Mouse (Mus musculus): ENCODE measurements around the gene Prss48. TPM values are rescaled to one million over a fixed set of nuclear protein-coding genes. Genes with fewer than 3 reads are reported as not detected.

Gene Prss48
- polyA plus RNA-seq, 1 experiment from 2014 or later, result not detected

GRCm38 (mm10) chr3:85970742-85971598 lies 31.3 kb downstream of the Prss48 start, which contains the start of gene Sh3d19:
Sh3d19 (plus strand) TSS chr3:85971109.
- WGBS (ENCODE audit: insufficient replicate concordance), result under 1% methylated on average over 49 of the region's 73 CpGs
- H3K27me3 ChIP-seq (replicated peaks), result peaks cover 10% of the 10 kb centered on the region

GRCm38 (mm10) chr3:85969040-85969439 lies 33.3 kb downstream of the Prss48 start:
- Histone ChIP-seq H3K4me1 (peaks cover 30% of the 10 kb centered on the region), H3K27ac (no peak overlapping the region), H3K27me3 (replicated peaks) (peaks cover 10% of the 10 kb centered on the region), H3K36me3 (no peaks in the 10 kb centered on the region), H3K4me3 (no peak overlapping the region), H3K4me2 (no peak overlapping the region), H3K9ac (no peak overlapping the region), H3K9me3 (replicated peaks) (no peaks in the 10 kb centered on the region)
- ATAC-seq, result no peak
- WGBS (ENCODE audit: insufficient replicate concordance), result 85% methylated on average over 8 of the region's 8 CpGs

More at GRCm38 (mm10) chr3:85970742-85971598, 31.3 kb downstream of the Prss48 start, which contains the start of gene Sh3d19:
- H3K9ac ChIP-seq, result peak within 1 kb of the TSS; percentile 82
- peak within 1 kb of the TSS; percentile 80 for H3K4me3 ChIP-seq
- H3K9me3 ChIP-seq (replicated peaks), result no peaks in the 10 kb centered on the region
- H3K36me3 ChIP-seq, result no peaks in the 10 kb centered on the region
- peak within 1 kb of the TSS; percentile 98 for H3K4me2 ChIP-seq
- ATAC-seq, result peak; percentile 86
- H3K27ac ChIP-seq, result peak within 1 kb of the TSS; percentile 71
- H3K4me1 ChIP-seq, result peaks cover 33% of the 10 kb centered on the region

DNA sequence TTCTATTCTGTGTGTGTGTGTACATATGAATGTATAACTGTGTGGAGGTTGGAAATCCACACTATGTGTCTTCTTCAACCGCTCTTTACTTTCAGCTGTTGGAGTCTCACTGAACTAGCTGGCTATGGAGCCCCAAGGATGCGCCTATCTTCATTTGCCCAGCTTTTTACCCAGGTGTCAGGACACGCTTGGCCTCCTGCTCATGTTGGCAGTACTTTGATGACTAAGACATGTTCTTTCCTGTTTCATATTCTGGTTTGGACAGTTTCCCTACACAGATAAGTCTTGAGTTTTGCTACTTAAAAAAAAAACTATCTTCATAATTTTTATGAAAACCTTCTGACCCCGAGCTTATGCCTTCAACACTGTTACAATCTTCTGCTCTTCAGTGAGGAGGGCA lies 36.8 kb downstream of the Prss48 start:
- ATAC-seq, result no peak
- Histone ChIP-seq H3K9me3 (replicated peaks) (0 out of 2 replicates have a peak, but pooled peaks cover 4% of the 10 kb centered on the region), H3K27me3 (replicated peaks) (no peaks in the 10 kb centered on the region), H3K9ac (no peak overlapping the region), H3K4me3 (no peak overlapping the region), H3K4me1 (peaks cover 7% of the 10 kb centered on the region), H3K4me2 (no peak overlapping the region), H3K27ac (no peak overlapping the region), H3K36me3 (no peaks in the 10 kb centered on the region)
- WGBS (ENCODE audit: insufficient replicate concordance), result 67% methylated on average over 4 of the region's 4 CpGs

- Histone ChIP-seq H3K27me3 (replicated peaks) (no peaks in the 10 kb centered on the region), H3K36me3 (no peaks in the 10 kb centered on the region), H3K4me1 (no peaks in the 10 kb centered on the region), H3K9ac (no peak overlapping the region), H3K4me2 (no peak overlapping the region), H3K9me3 (replicated peaks) (0 out of 2 replicates have a peak, but pooled peaks cover 4% of the 10 kb centered on the region), H3K4me3 (no peak overlapping the region), H3K27ac (no peak overlapping the region)
- 26% methylated on average over 5 of the region's 5 CpGs for WGBS (ENCODE audit: insufficient replicate concordance)
- ATAC-seq, result no peak
Measured at GRCm38 (mm10) chr3:85961134-85961533, 41.2 kb downstream of the Prss48 start.

GRCm38 (mm10) chr3:85959669-85960068 lies 42.6 kb downstream of the Prss48 start:
- Histone ChIP-seq H3K4me3 (no peak overlapping the region), H3K27me3 (replicated peaks) (no peaks in the 10 kb centered on the region), H3K4me2 (no peak overlapping the region), H3K27ac (no peak overlapping the region), H3K9ac (no peak overlapping the region), H3K4me1 (no peaks in the 10 kb centered on the region), H3K9me3 (replicated peaks) (0 out of 2 replicates have a peak, but pooled peaks cover 4% of the 10 kb centered on the region), H3K36me3 (no peaks in the 10 kb centered on the region)
- WGBS (ENCODE audit: insufficient replicate concordance), result 64% methylated on average over 1 of the region's 1 CpGs
- no peak for ATAC-seq

GRCm38 (mm10) chr3:85955704-85956103 lies 46.6 kb downstream of the Prss48 start:
- H3K36me3 ChIP-seq, result no peaks in the 10 kb centered on the region
- WGBS (ENCODE audit: insufficient replicate concordance), result 72% methylated on average over 5 of the region's 5 CpGs
- no peak overlapping the region for H3K27ac ChIP-seq
- H3K9ac ChIP-seq, result no peak overlapping the region
- no peaks in the 10 kb centered on the region for H3K27me3 ChIP-seq (replicated peaks)
- no peak overlapping the region for H3K4me2 ChIP-seq
- no peaks in the 10 kb centered on the region for H3K9me3 ChIP-seq (replicated peaks)
- no peaks in the 10 kb centered on the region for H3K4me1 ChIP-seq
- no peak for ATAC-seq
- H3K4me3 ChIP-seq, result no peak overlapping the region

DNA sequence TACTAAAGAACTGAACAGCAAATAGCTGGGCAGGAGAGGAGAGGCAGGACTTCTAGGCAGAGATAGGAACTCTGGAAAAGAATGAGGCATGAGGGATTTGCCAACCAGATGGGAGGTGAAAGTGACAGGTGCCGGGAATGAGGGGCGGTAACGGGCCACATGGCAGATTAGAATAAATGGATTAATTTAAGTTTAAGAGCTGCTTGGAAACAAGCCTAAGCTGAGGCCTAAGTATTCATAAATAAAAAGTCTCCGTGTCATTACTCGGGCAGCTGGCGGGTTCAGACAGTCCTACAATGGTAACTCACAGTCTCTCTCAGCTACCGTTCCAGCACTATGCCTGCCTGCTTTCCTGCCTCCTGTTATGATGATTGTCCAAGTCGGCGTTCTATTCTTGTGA lies 47.0 kb downstream of the Prss48 start:
- no peaks in the 10 kb centered on the region for H3K4me1 ChIP-seq
- no peak overlapping the region for H3K27ac ChIP-seq
- 85% methylated on average over 9 of the region's 9 CpGs for WGBS (ENCODE audit: insufficient replicate concordance)
- no peaks in the 10 kb centered on the region for H3K9me3 ChIP-seq (replicated peaks)
- no peak for ATAC-seq
- H3K4me3 ChIP-seq, result no peak overlapping the region
- H3K9ac ChIP-seq, result no peak overlapping the region
- H3K4me2 ChIP-seq, result no peak overlapping the region
- H3K36me3 ChIP-seq, result no peaks in the 10 kb centered on the region
- H3K27me3 ChIP-seq (replicated peaks), result no peaks in the 10 kb centered on the region

DNA sequence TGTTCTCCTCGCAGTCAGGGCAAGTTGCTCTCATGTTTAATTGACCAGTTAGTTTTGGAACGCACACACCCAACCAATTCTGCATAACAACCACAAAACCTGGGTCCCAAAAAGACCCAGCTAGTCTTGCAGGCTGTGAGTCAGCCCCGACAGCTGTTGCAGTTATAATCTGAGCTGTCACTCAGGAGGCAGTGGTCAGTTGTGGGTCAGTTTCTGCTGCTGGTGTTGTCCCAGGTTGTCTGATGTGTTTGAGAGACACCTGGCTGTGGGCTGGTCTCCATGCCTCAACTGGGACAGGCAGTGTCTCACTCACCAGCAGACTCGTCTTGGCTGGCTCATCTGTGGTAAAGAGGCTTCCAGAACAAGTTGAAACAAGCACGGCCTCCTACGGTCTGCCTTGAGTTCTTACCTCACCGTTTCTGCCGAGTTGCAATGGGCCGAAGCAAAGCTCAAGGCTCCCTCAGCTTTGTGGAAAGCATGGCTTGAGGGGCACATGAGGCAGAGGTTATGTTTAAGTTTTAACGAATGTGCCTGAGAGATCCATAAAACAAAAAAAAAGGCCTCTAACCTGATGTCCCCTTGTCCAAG lies 49.5 kb downstream of the Prss48 start:
- Histone ChIP-seq H3K9me3 (replicated peaks) (no peaks in the 10 kb centered on the region), H3K27me3 (replicated peaks) (no peaks in the 10 kb centered on the region), H3K4me1 (no peaks in the 10 kb centered on the region), H3K4me3 (no peak overlapping the region), H3K9ac (no peak overlapping the region), H3K36me3 (no peaks in the 10 kb centered on the region), H3K27ac (no peak overlapping the region), H3K4me2 (no peak overlapping the region)
- 76% methylated on average over 10 of the region's 10 CpGs for WGBS (ENCODE audit: insufficient replicate concordance)
- no peak for ATAC-seq

DNA sequence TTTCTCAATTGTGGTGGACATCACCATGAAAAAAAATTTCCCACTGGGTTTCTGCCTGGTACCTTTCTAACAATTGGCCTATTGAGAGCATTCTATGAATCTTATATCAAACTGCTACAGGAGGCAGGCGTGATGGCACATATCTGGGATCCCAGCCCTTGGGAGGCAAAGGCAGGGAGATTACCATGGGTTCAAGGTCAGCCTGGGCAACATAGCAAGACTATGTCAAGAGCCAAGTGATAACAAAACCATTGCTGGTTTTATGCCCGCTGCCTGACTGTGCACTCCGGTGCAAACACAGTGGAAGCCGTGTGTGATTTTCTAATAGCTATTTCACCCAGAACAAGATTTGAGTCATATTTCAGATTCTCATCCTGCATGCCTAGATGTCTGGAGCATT lies 51.4 kb downstream of the Prss48 start:
- Histone ChIP-seq H3K4me2 (no peak overlapping the region), H3K27me3 (replicated peaks) (no peaks in the 10 kb centered on the region), H3K9ac (no peak overlapping the region), H3K4me3 (no peak overlapping the region), H3K4me1 (no peaks in the 10 kb centered on the region), H3K27ac (no peak overlapping the region), H3K9me3 (replicated peaks) (no peaks in the 10 kb centered on the region), H3K36me3 (no peaks in the 10 kb centered on the region)
- no peak for ATAC-seq
- WGBS (ENCODE audit: insufficient replicate concordance), result 82% methylated on average over 4 of the region's 4 CpGs

Other genes with a start within 250 kb of the Prss48 start
- 0.44 and 0.47 TPM in 2 replicates for gene Fam160a1, start 185.2 kb downstream of the Prss48 start, polyA plus RNA-seq (2016; fragmentation: Nextera tagmentation; extraction: Ambion mirVana)
- gene Glt28d2, start 115.0 kb downstream of the Prss48 start, polyA plus RNA-seq (2016; fragmentation: Nextera tagmentation; extraction: Ambion mirVana), result 0.20 and 0.24 TPM in 2 replicates
- 0.52 and 1.1 TPM in 2 replicates for gene Gm37240, start 115.0 kb downstream of the Prss48 start, polyA plus RNA-seq (2016; fragmentation: Nextera tagmentation; extraction: Ambion mirVana)
- 11.9 and 12.7 TPM in 2 replicates for gene Sh3d19, start 31.4 kb downstream of the Prss48 start, polyA plus RNA-seq (2016; fragmentation: Nextera tagmentation; extraction: Ambion mirVana)
- gene Rps3a1, start 140.2 kb upstream of the Prss48 start, polyA plus RNA-seq (2016; fragmentation: Nextera tagmentation; extraction: Ambion mirVana), result 1,175 and 1,195 TPM in 2 replicates
- 3.3 and 3.6 TPM in 2 replicates for gene Lrba, start 222.2 kb upstream of the Prss48 start, polyA plus RNA-seq (2016; fragmentation: Nextera tagmentation; extraction: Ambion mirVana)